Mouse (Mus musculus) urinary bladder, postnatal 36 days (tissue): Measurements from ENCODE around the gene Cyb561d1.

Source experiments
- DNase-seq, 2 experiments: peaks; one replicate each; pipeline ENCODE4 v3.0.0; 2022; ENCODE audit warnings: low spot score in 2 of 2, mixed read lengths in 1 of 2

The Cyb561d1 gene

GRCm38 (mm10) chr3:108203621-108204325 lies 2.8 kb upstream of the Cyb561d1 start:
- DNase-seq = peak; percentile 63 to 76

GRCm38 (mm10) chr3:108203212-108203611 lies 2.2 kb upstream of the Cyb561d1 start:
- DNase-seq = no peak

- peak; percentile 63 to 66 for DNase-seq
Observed at GRCm38 (mm10) chr3:108202506-108202905, 1.5 kb upstream of the Cyb561d1 start.

- DNase-seq = no peak
Observed at GRCm38 (mm10) chr3:108199231-108199630, 1.8 kb downstream of the Cyb561d1 start.

- DNase-seq = no peak
Observed at GRCm38 (mm10) chr3:108197066-108197497, 3.9 kb downstream of the Cyb561d1 start.

GRCm38 (mm10) chr3:108195941-108196590 lies 4.9 kb downstream of the Cyb561d1 start:
- no peak for DNase-seq

- DNase-seq = no peak
Observed at GRCm38 (mm10) chr3:108195287-108195686, 5.7 kb downstream of the Cyb561d1 start.

- DNase-seq = no peak
Observed at GRCm38 (mm10) chr3:108193686-108194085, 7.3 kb downstream of the Cyb561d1 start.

GRCm38 (mm10) chr3:108189897-108190296 lies 11.1 kb downstream of the Cyb561d1 start:
- DNase-seq = no peak

GRCm38 (mm10) chr3:108188716-108189490 lies 12.1 kb downstream of the Cyb561d1 start:
- no peak for DNase-seq

- no peak for DNase-seq
Observed at GRCm38 (mm10) chr3:108187111-108187795, 13.8 kb downstream of the Cyb561d1 start.

GRCm38 (mm10) chr3:108186098-108187047 lies 14.6 kb downstream of the Cyb561d1 start, which contains the start of gene Amigo1:
Gene Amigo1, plus strand, starts transcription at chr3:108186335.
- DNase-seq = no peak

GRCm38 (mm10) chr3:108185460-108186097 lies 15.4 kb downstream of the Cyb561d1 start:
- no peak for DNase-seq

- DNase-seq = no peak
Observed at GRCm38 (mm10) chr3:108184742-108185141, 16.3 kb downstream of the Cyb561d1 start.

- DNase-seq = no peak
Observed at GRCm38 (mm10) chr3:108180514-108180913, 20.5 kb downstream of the Cyb561d1 start.

- no peak for DNase-seq
Observed at GRCm38 (mm10) chr3:108178756-108179715, 22.0 kb downstream of the Cyb561d1 start.

- peak; percentile 18 to 56 for DNase-seq
Observed at GRCm38 (mm10) chr3:108174672-108175531, 26.1 kb downstream of the Cyb561d1 start.

- DNase-seq = no peak
Observed at GRCm38 (mm10) chr3:108169199-108169598, 31.8 kb downstream of the Cyb561d1 start.
